Mouse (Mus musculus): Measurements from ENCODE around the gene Klhl42. TPM values are rescaled to one million over a fixed set of nuclear protein-coding genes. Genes with fewer than 3 reads are reported as not detected.

Gene Klhl42
- polyA plus RNA-seq, 1 experiment from 2014 or later: 9.7 TPM

GRCm38 (mm10) chr6:147055374-147055977, 35.7 kb upstream of the Klhl42 start:
- H3K4me2 ChIP-seq (ENCODE audit: low read depth, low read length): no peak overlapping the region
- no peaks in the 10 kb centered on the region for H3K4me1 ChIP-seq (ENCODE audit: control insufficient read depth, insufficient read depth, low read length)
- H3K27ac ChIP-seq (ENCODE audit: low read depth, low read length): no peak overlapping the region
- no peak overlapping the region for H3K4me3 ChIP-seq (ENCODE audit: low read depth, low read length)
- no peaks in the 10 kb centered on the region for H3K27me3 ChIP-seq (ENCODE audit: control insufficient read depth, insufficient read depth, low read length)
- ATAC-seq (ENCODE audit: low read depth): no peak
- H3K9me3 ChIP-seq (ENCODE audit: control insufficient read depth, low read length): no peaks in the 10 kb centered on the region
- WGBS: 92% methylated on average over 10 of the region's 10 CpGs
- H3K9ac ChIP-seq (replicated peaks; ENCODE audit: low read depth, low read length): no peak overlapping the region
- peaks cover 13% of the 10 kb centered on the region for H3K36me3 ChIP-seq (ENCODE audit: control insufficient read depth, insufficient read depth, low read length)

- Histone ChIP-seq H3K36me3 (ENCODE audit: control insufficient read depth, insufficient read depth, low read length) (no peaks in the 10 kb centered on the region; the same call in 1 of the 2 replicates), H3K4me2 (ENCODE audit: low read depth, low read length) (no peak overlapping the region), H3K9me3 (ENCODE audit: control insufficient read depth, low read length) (no peaks in the 10 kb centered on the region), H3K9ac (replicated peaks; ENCODE audit: low read depth, low read length) (no peak overlapping the region), H3K4me1 (ENCODE audit: control insufficient read depth, insufficient read depth, low read length) (no peaks in the 10 kb centered on the region), H3K27ac (ENCODE audit: low read depth, low read length) (no peak overlapping the region), H3K4me3 (ENCODE audit: low read depth, low read length) (no peak overlapping the region), H3K27me3 (ENCODE audit: control insufficient read depth, insufficient read depth, low read length) (no peaks in the 10 kb centered on the region)
- ATAC-seq (ENCODE audit: low read depth): no peak
- WGBS: 72% methylated on average over 7 of the region's 7 CpGs
Measured at GRCm38 (mm10) chr6:147059326-147059725, 31.9 kb upstream of the Klhl42 start.

DNA sequence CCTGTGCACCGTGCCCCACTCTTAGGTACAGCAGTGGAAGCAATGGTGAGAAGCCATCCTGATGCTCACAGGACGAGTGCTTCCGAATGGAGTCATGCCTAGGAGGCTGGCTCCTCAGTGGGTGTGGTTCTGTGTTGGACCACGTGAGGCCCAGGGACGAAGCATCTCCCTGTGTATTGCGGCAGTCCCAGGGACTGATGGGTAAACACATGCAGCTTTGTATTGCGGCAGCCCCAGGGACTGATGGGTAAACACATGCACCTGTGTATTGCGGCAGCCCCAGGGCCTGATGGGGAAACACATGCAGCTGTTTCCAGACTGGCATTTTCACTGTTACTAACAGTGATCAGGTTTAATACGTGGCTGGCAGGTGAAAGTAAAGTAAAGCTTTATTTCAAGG, 29.5 kb upstream of the Klhl42 start:
- H3K4me3 ChIP-seq (ENCODE audit: low read depth, low read length): no peak overlapping the region
- no peaks in the 10 kb centered on the region for H3K27me3 ChIP-seq (ENCODE audit: control insufficient read depth, insufficient read depth, low read length)
- peaks cover 5% of the 10 kb centered on the region; the same call in 1 of the 2 replicates for H3K36me3 ChIP-seq (ENCODE audit: control insufficient read depth, insufficient read depth, low read length)
- H3K9ac ChIP-seq (replicated peaks; ENCODE audit: low read depth, low read length): no peak overlapping the region
- no peaks in the 10 kb centered on the region for H3K4me1 ChIP-seq (ENCODE audit: control insufficient read depth, insufficient read depth, low read length)
- 61% methylated on average over 9 of the region's 9 CpGs for WGBS
- H3K27ac ChIP-seq (ENCODE audit: low read depth, low read length): peak overlapping the region; percentile 18; the same call in 1 of the 2 replicates
- peak; percentile 95 for ATAC-seq (ENCODE audit: low read depth)
- no peak overlapping the region; the same call in 1 of the 2 replicates for H3K4me2 ChIP-seq (ENCODE audit: low read depth, low read length)
- H3K9me3 ChIP-seq (ENCODE audit: control insufficient read depth, low read length): no peaks in the 10 kb centered on the region

GRCm38 (mm10) chr6:147062034-147062433, 29.1 kb upstream of the Klhl42 start:
- ATAC-seq (ENCODE audit: low read depth): peak; percentile 72
- Histone ChIP-seq H3K27me3 (ENCODE audit: control insufficient read depth, insufficient read depth, low read length) (no peaks in the 10 kb centered on the region), H3K36me3 (ENCODE audit: control insufficient read depth, insufficient read depth, low read length) (peaks cover 9% of the 10 kb centered on the region; the same call in 1 of the 2 replicates), H3K4me3 (ENCODE audit: low read depth, low read length) (no peak overlapping the region), H3K4me2 (ENCODE audit: low read depth, low read length) (no peak overlapping the region; the same call in 1 of the 2 replicates), H3K9me3 (ENCODE audit: control insufficient read depth, low read length) (no peaks in the 10 kb centered on the region), H3K9ac (replicated peaks; ENCODE audit: low read depth, low read length) (no peak overlapping the region), H3K4me1 (ENCODE audit: control insufficient read depth, insufficient read depth, low read length) (no peaks in the 10 kb centered on the region), H3K27ac (ENCODE audit: low read depth, low read length) (0 out of 2 replicates have a peak overlapping the region, but pooled peaks have one; percentile 18)
- 47% methylated on average over 7 of the region's 7 CpGs for WGBS

DNA sequence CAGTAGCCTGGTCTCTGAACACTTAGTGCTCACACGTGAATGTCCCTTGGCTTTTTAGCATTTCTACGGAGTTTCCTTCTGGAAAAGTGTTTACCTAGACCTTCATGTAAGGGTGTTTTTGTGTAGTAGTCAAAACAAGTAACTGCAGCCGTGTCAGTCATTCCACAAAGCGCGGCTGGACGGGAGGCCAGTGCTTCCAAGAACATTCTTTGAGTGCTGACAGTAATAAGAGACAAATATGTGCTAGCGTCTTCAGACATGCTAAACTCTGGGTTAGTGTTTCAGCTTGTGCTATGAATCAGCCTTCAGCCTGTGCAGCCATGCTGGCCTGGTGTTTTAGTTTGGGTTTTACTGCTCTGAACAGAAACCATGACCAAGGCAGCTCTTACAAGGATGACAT, 28.5 kb upstream of the Klhl42 start:
- WGBS: 92% methylated on average over 7 of the region's 7 CpGs
- Histone ChIP-seq H3K27ac (ENCODE audit: low read depth, low read length) (no peak overlapping the region), H3K36me3 (ENCODE audit: control insufficient read depth, insufficient read depth, low read length) (peaks cover 12% of the 10 kb centered on the region; the same call in 1 of the 2 replicates), H3K4me2 (ENCODE audit: low read depth, low read length) (no peak overlapping the region), H3K4me3 (ENCODE audit: low read depth, low read length) (no peak overlapping the region), H3K9ac (replicated peaks; ENCODE audit: low read depth, low read length) (no peak overlapping the region), H3K27me3 (ENCODE audit: control insufficient read depth, insufficient read depth, low read length) (no peaks in the 10 kb centered on the region), H3K9me3 (ENCODE audit: control insufficient read depth, low read length) (no peaks in the 10 kb centered on the region), H3K4me1 (ENCODE audit: control insufficient read depth, insufficient read depth, low read length) (no peaks in the 10 kb centered on the region)
- ATAC-seq (ENCODE audit: low read depth): no peak

DNA sequence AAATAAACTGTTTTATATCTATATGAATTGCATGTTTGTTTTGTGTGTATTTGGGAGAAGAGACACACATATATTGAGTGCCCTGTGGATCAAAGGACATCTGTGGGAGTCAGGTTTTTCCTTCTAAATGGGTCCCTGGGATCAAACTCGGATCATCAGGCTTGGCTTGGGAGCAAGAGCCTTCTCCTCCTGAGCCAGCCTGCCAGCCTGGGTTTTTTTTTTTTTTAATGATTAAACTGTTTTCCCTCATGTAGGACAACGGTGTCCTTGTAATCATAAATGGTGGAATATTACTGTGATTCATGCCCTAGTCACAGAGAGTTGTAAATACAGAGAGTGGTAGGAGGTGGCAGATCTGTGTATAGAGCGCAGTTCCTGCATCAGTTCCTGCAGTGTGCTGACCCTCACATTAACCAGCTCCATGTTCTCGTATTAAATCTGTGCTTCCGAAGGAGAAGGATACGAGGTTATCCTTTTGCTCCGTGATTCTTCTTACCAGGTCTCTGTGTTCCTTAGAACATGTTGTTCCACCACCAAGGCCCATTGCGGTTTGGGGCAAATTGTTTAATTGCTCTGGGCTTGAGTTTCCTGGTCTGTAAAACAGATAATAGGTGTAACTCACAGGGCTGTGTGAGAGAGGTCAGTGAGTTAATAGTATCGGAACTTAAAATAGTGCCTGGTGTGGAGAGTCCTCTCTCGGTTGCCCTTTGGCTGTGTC, 26.8 kb upstream of the Klhl42 start:
- no peaks in the 10 kb centered on the region for H3K4me1 ChIP-seq (ENCODE audit: control insufficient read depth, insufficient read depth, low read length)
- peaks cover 12% of the 10 kb centered on the region; the same call in 1 of the 2 replicates for H3K36me3 ChIP-seq (ENCODE audit: control insufficient read depth, insufficient read depth, low read length)
- no peak for ATAC-seq (ENCODE audit: low read depth)
- H3K27ac ChIP-seq (ENCODE audit: low read depth, low read length): no peak overlapping the region
- H3K4me2 ChIP-seq (ENCODE audit: low read depth, low read length): no peak overlapping the region
- no peak overlapping the region for H3K4me3 ChIP-seq (ENCODE audit: low read depth, low read length)
- no peak overlapping the region for H3K9ac ChIP-seq (replicated peaks; ENCODE audit: low read depth, low read length)
- WGBS: 71% methylated on average over 10 of the region's 10 CpGs
- H3K9me3 ChIP-seq (ENCODE audit: control insufficient read depth, low read length): no peaks in the 10 kb centered on the region
- no peaks in the 10 kb centered on the region for H3K27me3 ChIP-seq (ENCODE audit: control insufficient read depth, insufficient read depth, low read length)

DNA sequence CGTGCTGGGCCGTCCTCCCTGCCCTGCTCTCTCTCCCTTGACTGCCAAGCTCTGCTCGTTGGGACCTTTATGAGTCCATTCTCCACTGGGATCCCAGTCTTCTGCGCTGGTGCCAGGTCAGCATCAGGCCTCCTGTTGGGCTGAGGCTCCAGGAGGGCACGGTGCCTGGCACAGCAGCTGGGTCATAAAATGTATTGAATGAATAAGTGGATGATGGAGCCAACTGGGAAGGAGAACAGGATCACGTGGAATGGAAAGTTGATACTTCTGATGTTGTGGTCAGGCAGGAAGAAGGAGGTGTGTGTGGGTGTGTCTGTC, 26.3 kb upstream of the Klhl42 start:
- 61% methylated on average over 6 of the region's 6 CpGs for WGBS

GRCm38 (mm10) chr6:147075808-147076387, 15.3 kb upstream of the Klhl42 start:
- no peaks in the 10 kb centered on the region for H3K27me3 ChIP-seq (ENCODE audit: control insufficient read depth, insufficient read depth, low read length)
- no peak overlapping the region for H3K4me3 ChIP-seq (ENCODE audit: low read depth, low read length)
- no peaks in the 10 kb centered on the region for H3K36me3 ChIP-seq (ENCODE audit: control insufficient read depth, insufficient read depth, low read length)
- ATAC-seq (ENCODE audit: low read depth): no peak; the same call in 1 of the 2 replicates
- WGBS: 43% methylated on average over 5 of the region's 5 CpGs
- H3K9ac ChIP-seq (replicated peaks; ENCODE audit: low read depth, low read length): no peak overlapping the region
- H3K4me1 ChIP-seq (ENCODE audit: control insufficient read depth, insufficient read depth, low read length): no peaks in the 10 kb centered on the region
- no peak overlapping the region for H3K4me2 ChIP-seq (ENCODE audit: low read depth, low read length)
- no peak overlapping the region for H3K27ac ChIP-seq (ENCODE audit: low read depth, low read length)
- no peaks in the 10 kb centered on the region for H3K9me3 ChIP-seq (ENCODE audit: control insufficient read depth, low read length)

More for the DNA sequence above, 26.3 kb upstream of the Klhl42 start:
- no peak overlapping the region for H3K4me2 ChIP-seq (ENCODE audit: low read depth, low read length)
- H3K4me1 ChIP-seq (ENCODE audit: control insufficient read depth, insufficient read depth, low read length): no peaks in the 10 kb centered on the region
- no peak overlapping the region for H3K4me3 ChIP-seq (ENCODE audit: low read depth, low read length)
- no peak for ATAC-seq (ENCODE audit: low read depth)
- H3K36me3 ChIP-seq (ENCODE audit: control insufficient read depth, insufficient read depth, low read length): peaks cover 12% of the 10 kb centered on the region; the same call in 1 of the 2 replicates
- H3K27me3 ChIP-seq (ENCODE audit: control insufficient read depth, insufficient read depth, low read length): no peaks in the 10 kb centered on the region
- no peak overlapping the region for H3K27ac ChIP-seq (ENCODE audit: low read depth, low read length)
- H3K9me3 ChIP-seq (ENCODE audit: control insufficient read depth, low read length): no peaks in the 10 kb centered on the region
- no peak overlapping the region for H3K9ac ChIP-seq (replicated peaks; ENCODE audit: low read depth, low read length)

- Histone ChIP-seq H3K9ac (replicated peaks; ENCODE audit: low read depth, low read length) (no peak overlapping the region), H3K4me3 (ENCODE audit: low read depth, low read length) (no peak overlapping the region), H3K4me2 (ENCODE audit: low read depth, low read length) (no peak overlapping the region), H3K9me3 (ENCODE audit: control insufficient read depth, low read length) (no peaks in the 10 kb centered on the region), H3K27me3 (ENCODE audit: control insufficient read depth, insufficient read depth, low read length) (no peaks in the 10 kb centered on the region), H3K27ac (ENCODE audit: low read depth, low read length) (no peak overlapping the region), H3K36me3 (ENCODE audit: control insufficient read depth, insufficient read depth, low read length) (no peaks in the 10 kb centered on the region), H3K4me1 (ENCODE audit: control insufficient read depth, insufficient read depth, low read length) (no peaks in the 10 kb centered on the region)
- 70% methylated on average over 8 of the region's 8 CpGs for whole genome bisulfite sequencing
- no peak for ATAC-seq (ENCODE audit: low read depth)
Measured at GRCm38 (mm10) chr6:147076878-147077277, 14.3 kb upstream of the Klhl42 start.

All from neural tube, embryonic 14.5 days (tissue).